Mouse (Mus musculus): ENCODE results near the gene Kif11. TPM values are rescaled to one million over a fixed set of nuclear protein-coding genes. Genes with fewer than 3 reads are reported as not detected.

Kif11 gene
- polyA plus RNA-seq, 1 experiment from 2014 or later: 54.7 TPM

DNA sequence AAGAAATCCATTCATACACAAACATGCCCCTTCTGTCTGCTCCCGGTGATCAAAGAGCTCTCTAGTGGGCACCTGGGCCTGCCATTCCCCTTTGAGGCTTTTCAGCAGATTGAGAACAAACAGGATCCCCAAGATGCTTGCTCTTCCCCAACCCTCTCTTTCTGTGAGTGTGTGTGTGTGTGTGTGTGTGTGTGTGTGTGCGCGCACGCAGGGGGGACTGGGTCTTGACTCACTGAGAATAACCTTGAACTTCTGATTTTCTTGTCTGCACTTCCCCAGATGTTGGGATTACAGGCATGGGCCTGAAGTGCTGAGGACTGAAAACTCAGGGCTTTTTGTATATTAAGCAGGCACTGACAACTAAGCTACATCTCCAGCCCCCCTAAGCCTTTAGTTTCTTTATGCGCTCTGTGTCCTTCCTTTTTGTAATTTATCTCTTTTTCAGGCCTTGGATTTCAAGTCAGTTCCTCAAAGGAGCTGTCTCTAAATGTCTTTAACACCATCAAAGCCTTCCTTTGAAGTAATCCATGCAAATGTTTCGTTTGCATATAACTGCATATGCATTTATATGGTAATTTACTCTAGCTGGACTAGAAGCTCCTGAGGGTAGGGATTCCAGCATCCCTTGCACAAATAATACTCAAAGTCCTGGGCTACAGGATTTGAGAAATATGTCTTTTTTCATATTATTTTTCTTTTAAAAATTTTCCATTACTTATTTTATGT is 92.8 kb downstream of the Kif11 start:
- no peak for DNase-seq (ENCODE audit: low spot score)
- Histone ChIP-seq H3K27ac (no peak overlapping the region), H3K4me1 (no peaks in the 10 kb centered on the region), H3K27me3 (ENCODE audit: insufficient read depth, poor library complexity, severe bottlenecking) (peaks cover 5% of the 10 kb centered on the region; the same call in 1 of the 2 replicates), H3K36me3 (no peaks in the 10 kb centered on the region), H3K9me3 (no peaks in the 10 kb centered on the region), H3K4me3 (no peak overlapping the region)
- 74% methylated on average over 6 of the region's 6 CpGs for WGBS

Other genes starting within 250 kb of the Kif11 start
- 79.0 and 95.9 TPM in 2 replicates for gene March5, start 168.9 kb upstream of the Kif11 start, polyA plus RNA-seq (2016; fragmentation: Nextera tagmentation; extraction: Ambion mirVana)
- 2.6 and 3.7 TPM in 2 replicates for gene Cpeb3, start 167.8 kb upstream of the Kif11 start, polyA plus RNA-seq (2016; fragmentation: Nextera tagmentation; extraction: Ambion mirVana)
- gene Ide, start 38.6 kb upstream of the Kif11 start, polyA plus RNA-seq (2016; fragmentation: Nextera tagmentation; extraction: Ambion mirVana): 49.9 and 63.3 TPM in 2 replicates
- 10.6 and 26.5 TPM in 2 replicates for gene Hhex, start 58.4 kb downstream of the Kif11 start, polyA plus RNA-seq (2016; fragmentation: Nextera tagmentation; extraction: Ambion mirVana)
- 18.0 and 25.3 TPM in 2 replicates for gene Exoc6, start 174.0 kb downstream of the Kif11 start, polyA plus RNA-seq (2016; fragmentation: Nextera tagmentation; extraction: Ambion mirVana)

Measured in heart, embryonic 10.5 days (tissue).